Mouse (Mus musculus) heart, adult 2 months (tissue): ENCODE measurements around the gene Pdxdc1. TPM values are rescaled to one million over a fixed set of nuclear protein-coding genes. Genes with fewer than 3 reads are reported as not detected.

Source experiments
- DNase-seq, 2 experiments: peaks; one replicate each; pipeline ENCODE4 v3.0.0; 2021
- H3K27ac ChIP-seq: fragments of 200-600 bp; 2 replicates; pipeline ENCODE4 v1.8.1; 2022
- H3K27me3 ChIP-seq: fragments of 200-500 bp; 2 replicates; pipeline ENCODE4 v1.6.1; 2012; ENCODE audit warnings: mild to moderate bottlenecking, low read length, inconsistent platforms, mixed read lengths; ENCODE audit not compliant: control insufficient read depth, insufficient read depth
- H3K36me3 ChIP-seq: fragments of 200-500 bp; 2 replicates; pipeline ENCODE4 v1.6.1; 2012; ENCODE audit warnings: low read length, inconsistent platforms; ENCODE audit not compliant: control insufficient read depth, insufficient read depth
- H3K4me1 ChIP-seq: fragments of 200-500 bp; 2 replicates; pipeline ENCODE4 v1.6.1; 2011; ENCODE audit warnings: low read length; ENCODE audit not compliant: control insufficient read depth, insufficient read depth
- H3K4me3 ChIP-seq: fragments of 200-600 bp; 2 replicates; pipeline ENCODE4 v1.8.1; 2022
- H3K79me2 ChIP-seq: fragments of 200-500 bp; replicated peaks from 2 replicates; pipeline ENCODE4 v1.6.1; 2012; ENCODE audit warnings: mild to moderate bottlenecking, inconsistent platforms, low read length, moderate library complexity, mixed read lengths; ENCODE audit not compliant: control insufficient read depth, insufficient read depth
- H3K9ac ChIP-seq: fragments of 200-500 bp; 2 replicates; pipeline ENCODE4 v1.6.1; 2012; ENCODE audit warnings: low read depth, mild to moderate bottlenecking, control low read depth, inconsistent platforms, low read length, mixed read lengths
- CTCF ChIP-seq: fragments of 200-600 bp; IDR thresholded peaks from 2 replicates; pipeline ENCODE4 v1.8.1; 2022; ENCODE audit warnings: antibody characterized with exemption, mild to moderate bottlenecking, moderate library complexity
- EP300 ChIP-seq: fragments of 200-500 bp; IDR thresholded peaks from 2 replicates; pipeline ENCODE4 v1.6.1; 2011; ENCODE audit warnings: low read depth, low read length, control low read depth; ENCODE audit not compliant: insufficient read depth
- POLR2A ChIP-seq: fragments of 200-500 bp; IDR thresholded peaks from 2 replicates; pipeline ENCODE4 v1.6.1; 2011; ENCODE audit warnings: mild to moderate bottlenecking, low read depth, low read length, control low read depth; ENCODE audit not compliant: insufficient read depth
- WGBS: fragments of 180-500 bp; shearing (Covaris S2); methylation state at CpG from one replicate; pipeline ENCODE4 v1.1.7; 2018; 5-methylcytosine and 5-hydroxymethylcytosine counted together
- intact Hi-C: fragments of 180-260 bp; cut with DNase I; formaldehyde crosslinking; loops from one replicate; pipeline ENCODE4 v1.15.1; 2025
- polyA plus RNA-seq: library from polyadenylated mRNA; depleted of rRNA; stranded (reverse); fragments of >200 nt; gene quantifications from 2 replicates; pipeline ENCODE4 v1.2.3, GENCODE M21; 2012
- total RNA-seq, 2 experiments: library from RNA; stranded (reverse); gene quantifications; 2 replicates each; pipeline ENCODE4 v1.2.3; 2021

Pdxdc1 gene
- total and polyA plus RNA-seq, 3 experiments: 67.3 to 92.7 (median 71.3) TPM

DNA sequence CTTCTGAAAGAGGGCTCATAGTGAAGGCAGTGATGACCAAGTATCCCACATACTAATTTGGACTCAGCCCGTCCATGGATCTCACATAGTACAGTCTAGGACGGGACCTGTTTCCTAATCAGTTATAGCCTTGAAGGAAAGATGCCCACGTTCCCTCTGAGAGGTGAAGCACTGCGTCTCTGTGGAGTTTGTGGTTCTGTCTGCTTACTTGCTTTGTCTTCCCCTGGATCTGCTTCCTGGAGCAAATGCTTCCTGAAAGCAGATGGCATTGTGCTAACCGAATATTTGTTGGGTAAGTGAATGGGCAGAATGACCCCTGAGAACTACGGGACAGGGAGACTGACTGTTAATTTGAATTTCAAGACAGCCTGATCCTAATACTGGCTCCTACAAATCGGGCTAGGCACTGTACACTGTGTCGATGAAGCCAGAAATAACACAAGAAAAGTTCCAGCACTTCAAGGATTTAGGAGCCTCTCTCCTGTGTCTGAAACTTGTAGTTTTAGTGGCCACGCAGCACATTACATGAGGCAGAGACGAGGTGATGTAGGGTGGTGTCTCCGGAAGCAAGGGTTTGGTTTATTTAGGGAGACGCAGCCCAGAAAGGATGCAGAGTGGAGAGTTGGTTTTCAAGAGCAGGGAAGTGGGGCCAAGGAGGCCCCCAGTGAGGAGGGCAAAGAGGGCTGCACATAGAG lies 83.0 kb downstream of the Pdxdc1 start:
- TF ChIP-seq EP300: no peak
- Histone ChIP-seq H3K27me3 (no peaks in the 10 kb centered on the region), H3K4me1 (peaks cover 4% of the 10 kb centered on the region; the same call in 1 of the 2 replicates), H3K79me2 (peaks cover 7% of the 10 kb centered on the region), H3K36me3 (no peaks in the 10 kb centered on the region), H3K9ac (peak overlapping the region; percentile 78), H3K4me3 (peak overlapping the region; percentile 74), H3K27ac (peak overlapping the region; percentile 98)
- intact Hi-C loops: loop anchor here (5.0 to 10.0 kb wide), 3 partner anchors 82 to 335 kb away; partner anchors contain the start of genes 3110001I22Rik, Bfar, Mpv17l and Pdxdc1
- WGBS: 7% methylated on average over 12 of the region's 12 CpGs
- peak in 1 of 2 experiments; percentile 6 for DNase-seq

DNA sequence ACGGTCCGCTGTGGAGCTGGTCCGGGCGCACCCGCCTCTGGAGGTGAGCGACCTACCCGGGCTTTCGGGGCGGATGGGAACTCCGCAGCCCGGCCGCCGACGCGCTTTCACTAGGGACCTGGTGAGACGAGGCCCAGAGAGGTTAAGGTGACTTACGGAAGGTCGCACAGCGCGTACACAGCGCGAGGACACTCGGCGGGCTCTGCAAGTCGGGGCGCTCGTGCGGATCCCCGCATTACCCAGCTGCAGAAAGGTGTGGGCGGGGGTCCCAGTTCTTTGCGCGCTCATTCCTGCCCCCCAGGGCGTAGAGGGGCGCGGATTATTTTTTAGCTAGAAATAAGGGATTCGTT lies 83.6 kb downstream of the Pdxdc1 start:
- H3K27me3 ChIP-seq: no peaks in the 10 kb centered on the region
- intact Hi-C loops: loop anchor here (5.0 kb wide), 2 partner anchors 83 to 147 kb away; partner anchors contain the start of genes 3110001I22Rik, Bfar, Mpv17l and Pdxdc1
- peak overlapping the region; percentile 78 for H3K9ac ChIP-seq
- H3K27ac ChIP-seq: peak overlapping the region; percentile 98
- peaks cover 5% of the 10 kb centered on the region for H3K79me2 ChIP-seq
- peaks cover 4% of the 10 kb centered on the region; the same call in 1 of the 2 replicates for H3K4me1 ChIP-seq
- no peak for DNase-seq
- H3K4me3 ChIP-seq: peak overlapping the region; percentile 74
- H3K36me3 ChIP-seq: no peaks in the 10 kb centered on the region
- WGBS: under 1% methylated on average over 36 of the region's 36 CpGs
- TF ChIP-seq POLR2A (no peak), CTCF (no peak), EP300 (no peak)

DNA sequence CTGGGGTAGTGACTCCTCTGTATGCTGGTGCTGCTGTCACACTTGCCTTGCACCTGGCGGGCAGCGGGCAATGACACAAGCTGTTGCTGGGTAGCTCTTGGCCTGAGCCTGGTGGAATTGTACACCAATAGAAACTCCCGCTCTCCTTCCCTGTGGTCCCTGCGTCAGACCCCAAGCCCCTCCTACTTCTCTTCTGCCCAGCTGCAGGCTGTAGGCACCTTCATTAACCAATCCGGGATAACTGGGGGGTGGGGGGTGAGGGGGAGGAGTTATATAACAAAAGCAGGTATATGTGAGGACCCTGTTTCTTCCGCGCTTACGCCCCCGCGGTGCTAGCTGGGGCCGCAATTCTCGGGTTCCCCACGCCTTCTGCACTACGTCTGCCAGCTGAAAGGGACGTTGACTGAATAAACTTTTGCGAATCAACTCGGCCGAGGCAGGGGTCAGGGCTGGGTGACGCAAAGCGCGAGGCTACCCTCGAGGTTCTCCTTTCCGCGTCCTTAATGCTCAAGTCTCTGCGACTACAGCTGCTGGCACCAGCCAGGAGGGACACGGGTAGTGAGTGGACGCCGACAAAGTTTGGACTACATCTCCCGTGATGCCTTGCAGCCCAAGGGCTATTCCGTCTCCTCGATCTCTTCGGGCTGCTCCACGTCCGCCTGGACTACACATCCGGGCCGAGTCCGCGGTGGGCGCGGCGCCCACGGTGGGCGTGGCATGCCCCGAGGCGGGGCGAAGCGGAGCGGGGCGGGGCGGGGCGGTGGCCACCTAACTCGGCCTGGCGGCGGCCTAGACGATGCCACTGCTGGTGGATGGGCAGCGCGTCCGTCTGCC lies 84.2 kb downstream of the Pdxdc1 start, which contains the start of gene Ntan1:
TSS of gene Ntan1 (plus strand) at position 286 of the 834 bp plus-strand sequence.
- H3K36me3 ChIP-seq: no peaks in the 10 kb centered on the region
- H3K9ac ChIP-seq: peak within 1 kb of the TSS; percentile 78
- DNase-seq: peak; percentile 98 to 99
- WGBS: under 1% methylated on average over 56 of the region's 58 CpGs
- TF ChIP-seq CTCF: no peak; the same call in 1 of the 2 replicates
- no peak for TF ChIP-seq EP300
- TF ChIP-seq POLR2A: peak; percentile 56
- intact Hi-C loops: loop anchor here (1.0 to 5.0 kb wide), 3 partner anchors 38 to 146 kb away; partner anchors contain the start of genes 3110001I22Rik, Bfar, Mpv17l and Pdxdc1
- peak within 1 kb of the TSS; percentile 74 for H3K4me3 ChIP-seq
- 0 out of 2 replicates have a peak, but pooled peaks cover 3% of the 10 kb centered on the region for H3K79me2 ChIP-seq
- H3K27me3 ChIP-seq: no peaks in the 10 kb centered on the region
- peak within 1 kb of the TSS; percentile 98 for H3K27ac ChIP-seq
- peaks cover 4% of the 10 kb centered on the region; the same call in 1 of the 2 replicates for H3K4me1 ChIP-seq

DNA sequence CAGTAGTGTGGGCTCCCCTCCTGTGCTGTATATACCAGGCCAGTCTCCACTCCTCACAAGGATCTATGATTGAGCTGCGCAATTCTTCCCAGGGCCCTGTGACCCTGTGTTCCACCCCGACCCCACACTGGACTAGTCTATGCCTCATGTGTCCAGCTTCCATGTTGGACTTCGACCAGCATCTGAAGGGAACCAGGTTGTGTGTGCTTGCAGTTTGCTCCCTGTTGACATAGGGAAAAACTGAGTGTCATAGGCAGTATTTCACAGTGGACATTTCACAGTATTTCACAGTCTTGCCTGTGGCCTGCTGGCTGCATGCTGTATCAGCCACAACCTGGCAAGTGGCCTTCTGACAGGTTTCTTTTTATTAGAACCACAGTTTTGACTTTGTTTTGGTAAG lies 89.7 kb downstream of the Pdxdc1 start:
- DNase-seq: no peak
- TF ChIP-seq EP300 (no peak), POLR2A (no peak), CTCF (no peak)
- Histone ChIP-seq H3K36me3 (no peaks in the 10 kb centered on the region), H3K4me1 (no peaks in the 10 kb centered on the region), H3K27me3 (no peaks in the 10 kb centered on the region), H3K4me3 (no peak overlapping the region), H3K9ac (no peak overlapping the region), H3K79me2 (no peaks in the 10 kb centered on the region), H3K27ac (no peak overlapping the region)
- intact Hi-C loops: no loop called here
- WGBS: 97% methylated on average over 3 of the region's 3 CpGs

GRCm38 (mm10) chr16:13812152-13812551 lies 90.8 kb downstream of the Pdxdc1 start:
- Histone ChIP-seq H3K9ac (no peak overlapping the region), H3K36me3 (no peaks in the 10 kb centered on the region), H3K27me3 (no peaks in the 10 kb centered on the region), H3K27ac (no peak overlapping the region), H3K79me2 (no peaks in the 10 kb centered on the region), H3K4me1 (no peaks in the 10 kb centered on the region), H3K4me3 (no peak overlapping the region)
- no peak for DNase-seq
- WGBS: 91% methylated on average over 6 of the region's 6 CpGs
- no peak for TF ChIP-seq CTCF
- no peak for TF ChIP-seq POLR2A
- TF ChIP-seq EP300: no peak
- intact Hi-C loops: no loop called here
